Mouse (Mus musculus): ENCODE measurements around the gene Cnp. TPM values are rescaled to one million over a fixed set of nuclear protein-coding genes. Genes with fewer than 3 reads are reported as not detected.

Gene Cnp
- 10.2 TPM for polyA plus RNA-seq (2012; fragmentation: generic; extraction: Trizol)
- long read RNA-seq, experiment 1, transcript Cnp-201 (4 exons, 2,357 nt), result major isoform, 33 of 41 reads
- long read RNA-seq, experiment 1, partial matches to known transcripts, result 5 of 41 reads
- long read RNA-seq, experiment 1, other reads (novel, unspliced or antisense), result 3 of 41 reads
- long read RNA-seq, experiment 2, transcript Cnp-201 (4 exons, 2,357 nt), result major isoform, 170 of 173 reads
- long read RNA-seq, experiment 2, partial matches to known transcripts, result 0 of 173 reads
- long read RNA-seq, experiment 2, other reads (novel, unspliced or antisense), result 2 of 173 reads

DNA sequence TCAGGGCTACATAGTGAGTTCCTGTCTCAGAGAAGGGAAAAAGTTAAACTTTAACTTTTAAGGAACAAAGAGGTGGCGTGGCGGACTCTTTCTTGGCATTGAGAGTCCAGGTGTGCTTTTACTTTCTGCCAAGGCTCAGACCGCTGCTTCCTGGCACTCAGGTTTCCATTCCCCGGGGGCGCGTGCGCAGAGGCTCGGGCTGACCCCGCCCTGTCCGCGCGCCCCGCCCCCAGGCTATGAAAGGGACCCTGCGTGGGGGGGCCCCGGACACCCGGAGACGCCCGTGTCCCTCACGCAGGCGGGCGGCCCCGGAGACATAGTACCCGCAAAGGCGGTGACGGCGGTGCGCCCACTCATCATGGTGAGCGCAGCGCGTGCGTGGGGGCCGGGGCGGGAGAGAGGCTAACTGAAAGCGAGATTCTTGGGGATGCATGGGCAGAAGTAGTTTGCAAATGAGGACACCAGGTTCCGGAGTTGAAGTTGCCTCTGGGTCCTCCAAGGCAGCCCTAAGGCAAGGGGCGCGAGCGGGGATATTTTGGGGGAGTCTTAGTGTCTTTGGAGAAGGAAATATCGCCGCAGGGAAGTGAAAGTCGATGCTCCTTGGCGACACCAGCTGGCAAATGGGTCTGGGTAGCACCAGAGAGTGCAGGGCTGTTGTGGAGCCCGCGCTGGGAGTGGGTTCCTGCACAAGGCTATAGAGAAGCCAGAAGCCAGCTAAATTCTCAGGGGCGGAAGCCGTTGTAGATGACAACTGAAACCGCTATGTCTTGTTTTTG is at the start of gene Cnp:
TSS of gene Cnp (plus strand) at position 197 of the 776 bp plus-strand sequence.
- H3K36me3 ChIP-seq (ENCODE audit: control insufficient read depth, insufficient read depth), result peaks cover 17% of the 10 kb centered on the region
- H3K4me3 ChIP-seq (ENCODE audit: insufficient read depth, poor library complexity, severe bottlenecking), result peak within 1 kb of the TSS; percentile 40
- H3K79me3 ChIP-seq (ENCODE audit: low read depth), result no peaks in the 10 kb centered on the region
- H3K79me2 ChIP-seq (ENCODE audit: control insufficient read depth, insufficient read depth), result no peaks in the 10 kb centered on the region
- H3K27me3 ChIP-seq (ENCODE audit: control insufficient read depth, insufficient read depth, insufficient read length), result no peaks in the 10 kb centered on the region
- H3ac ChIP-seq (ENCODE audit: control insufficient read depth, insufficient read length, low read depth), result peak within 1 kb of the TSS; percentile 89
- TF ChIP-seq FOSL1 (IDR thresholded peaks at IDR 0.05; ENCODE audit: insufficient read depth, low read length, poor library complexity, severe bottlenecking) (no peak), CEBPB (IDR thresholded peaks at IDR 0.05; ENCODE audit: low read depth) (no peak), MYOD1 (IDR thresholded peaks at IDR 0.05; ENCODE audit: control insufficient read depth, insufficient read length, low read depth) (no peak), USF1 (IDR thresholded peaks at IDR 0.05; ENCODE audit: low read depth) (no peak), MYOG (IDR thresholded peaks at IDR 0.05; ENCODE audit: control insufficient read depth, extremely low read depth, insufficient read length) (no peak), CTCF (IDR thresholded peaks at IDR 0.05; ENCODE audit: control insufficient read depth, insufficient read depth, insufficient read length) (no peak), MAX (IDR thresholded peaks at IDR 0.05) (no peak)

DNA sequence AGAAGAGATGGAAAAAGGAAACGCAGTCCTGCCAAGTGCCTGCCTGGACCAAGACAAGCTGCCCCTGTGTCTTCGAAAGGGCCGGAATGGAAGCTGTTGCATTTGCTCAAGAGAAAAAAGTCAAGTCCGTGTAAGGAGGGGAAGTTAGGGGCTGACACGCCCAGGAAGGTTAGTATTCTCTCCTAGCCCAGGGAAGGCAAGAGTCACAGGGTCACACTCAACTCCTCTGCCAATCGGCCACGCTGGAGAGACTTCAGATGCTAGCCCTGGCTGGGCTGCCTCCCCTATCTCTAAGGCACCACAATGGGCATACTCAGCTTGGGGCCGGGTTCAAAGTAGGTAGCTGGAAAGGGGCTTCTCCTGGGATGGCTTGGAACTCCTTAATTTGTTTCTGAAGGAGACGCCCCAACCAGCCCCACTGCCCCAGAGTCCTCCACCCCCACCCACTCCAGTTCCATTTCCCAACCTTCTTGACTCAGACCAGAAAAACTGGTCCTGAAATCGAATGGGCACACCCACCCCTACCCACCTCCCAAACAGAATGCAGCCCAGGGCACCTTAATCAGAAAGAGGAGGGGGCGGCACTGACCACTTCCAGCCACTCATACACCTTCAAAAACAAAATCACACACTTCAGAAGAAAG is 49.6 kb upstream of the Cnp start:
- Histone ChIP-seq H3K79me3 (ENCODE audit: low read depth) (peaks cover 28% of the 10 kb centered on the region), H3K4me3 (ENCODE audit: insufficient read depth, poor library complexity, severe bottlenecking) (no peak overlapping the region), H3K27me3 (ENCODE audit: control insufficient read depth, insufficient read depth, insufficient read length) (no peaks in the 10 kb centered on the region), H3ac (ENCODE audit: control insufficient read depth, insufficient read length, low read depth) (no peak overlapping the region), H3K36me3 (ENCODE audit: control insufficient read depth, insufficient read depth) (peaks cover 38% of the 10 kb centered on the region), H3K79me2 (ENCODE audit: control insufficient read depth, insufficient read depth) (peaks cover 47% of the 10 kb centered on the region)
- TF ChIP-seq MYOD1 (IDR thresholded peaks at IDR 0.05; ENCODE audit: control insufficient read depth, insufficient read length, low read depth) (no peak), CTCF (IDR thresholded peaks at IDR 0.05; ENCODE audit: control insufficient read depth, insufficient read depth, insufficient read length) (no peak), CEBPB (IDR thresholded peaks at IDR 0.05; ENCODE audit: low read depth) (no peak), MAX (IDR thresholded peaks at IDR 0.05) (no peak), MYOG (IDR thresholded peaks at IDR 0.05; ENCODE audit: control insufficient read depth, extremely low read depth, insufficient read length) (no peak), USF1 (IDR thresholded peaks at IDR 0.05; ENCODE audit: low read depth) (no peak), FOSL1 (IDR thresholded peaks at IDR 0.05; ENCODE audit: insufficient read depth, low read length, poor library complexity, severe bottlenecking) (no peak)

DNA sequence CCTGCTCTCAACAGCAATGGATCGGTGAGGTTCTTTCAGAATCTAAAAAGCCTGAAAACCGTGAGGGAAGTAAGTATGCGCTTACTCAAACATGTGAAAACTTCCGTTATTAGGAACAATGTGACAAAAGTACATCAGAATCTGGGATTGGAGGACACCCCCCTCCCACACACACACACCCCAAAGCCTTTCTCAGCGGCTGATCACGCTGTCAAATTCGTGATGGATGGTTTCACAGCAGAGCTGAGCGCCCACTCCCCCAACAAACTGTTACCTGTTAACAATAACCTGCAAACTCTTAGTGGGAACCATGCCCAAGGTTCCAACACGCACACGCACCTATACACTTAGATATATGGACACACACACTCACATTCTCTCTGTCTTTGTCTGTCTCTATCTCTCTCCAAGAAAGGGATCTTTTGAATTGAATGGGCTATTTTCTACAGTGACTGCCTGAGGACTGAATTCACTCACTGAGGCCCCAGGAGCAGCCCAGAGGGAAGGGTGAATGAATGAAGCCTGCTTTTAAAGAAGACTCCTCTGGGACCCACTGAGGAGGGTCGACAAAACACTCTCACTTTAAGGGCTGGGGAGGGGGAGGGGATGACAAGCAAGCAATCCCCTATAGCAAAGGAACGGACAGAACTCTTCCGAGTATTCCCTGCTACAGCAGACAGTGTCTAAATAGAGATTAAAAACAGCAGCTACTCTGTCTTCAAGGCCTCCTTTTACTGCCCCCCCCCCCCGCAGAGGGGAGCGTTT is 48.5 kb upstream of the Cnp start:
- peaks cover 47% of the 10 kb centered on the region for H3K79me2 ChIP-seq (ENCODE audit: control insufficient read depth, insufficient read depth)
- no peak for TF ChIP-seq CTCF (IDR thresholded peaks at IDR 0.05; ENCODE audit: control insufficient read depth, insufficient read depth, insufficient read length)
- no peak for TF ChIP-seq MAX (IDR thresholded peaks at IDR 0.05)
- TF ChIP-seq MYOG (IDR thresholded peaks at IDR 0.05; ENCODE audit: control insufficient read depth, extremely low read depth, insufficient read length), result no peak
- TF ChIP-seq USF1 (IDR thresholded peaks at IDR 0.05; ENCODE audit: low read depth), result no peak
- TF ChIP-seq MYOD1 (IDR thresholded peaks at IDR 0.05; ENCODE audit: control insufficient read depth, insufficient read length, low read depth), result no peak
- no peak for TF ChIP-seq CEBPB (IDR thresholded peaks at IDR 0.05; ENCODE audit: low read depth)
- no peak for TF ChIP-seq FOSL1 (IDR thresholded peaks at IDR 0.05; ENCODE audit: insufficient read depth, low read length, poor library complexity, severe bottlenecking)
- H3K79me3 ChIP-seq (ENCODE audit: low read depth), result peaks cover 28% of the 10 kb centered on the region
- H3ac ChIP-seq (ENCODE audit: control insufficient read depth, insufficient read length, low read depth), result no peak overlapping the region
- H3K36me3 ChIP-seq (ENCODE audit: control insufficient read depth, insufficient read depth), result peaks cover 27% of the 10 kb centered on the region
- peak overlapping the region; percentile 98 for H3K4me3 ChIP-seq (ENCODE audit: insufficient read depth, poor library complexity, severe bottlenecking)
- no peaks in the 10 kb centered on the region for H3K27me3 ChIP-seq (ENCODE audit: control insufficient read depth, insufficient read depth, insufficient read length)

DNA sequence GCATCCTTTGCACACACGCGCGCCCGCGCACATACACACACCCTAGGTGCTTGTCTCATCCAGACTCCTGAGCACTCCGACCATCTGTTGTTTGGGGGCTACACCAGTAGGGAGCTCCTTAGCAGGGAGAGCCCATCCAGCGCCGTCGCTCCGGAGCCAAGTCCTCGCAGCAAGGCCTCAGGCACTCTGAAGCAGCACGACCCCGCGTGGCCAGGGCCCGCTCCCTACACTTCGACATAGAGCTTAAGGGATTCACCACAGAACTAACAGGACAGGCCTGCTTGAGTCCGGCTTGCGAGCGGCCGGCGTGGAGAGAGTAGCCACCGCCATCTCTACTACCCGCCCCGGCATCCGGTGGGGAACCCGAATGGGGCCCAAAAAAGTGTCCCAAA is 47.6 kb upstream of the Cnp start:
- Histone ChIP-seq H3K4me3 (ENCODE audit: insufficient read depth, poor library complexity, severe bottlenecking) (peak overlapping the region; percentile 98), H3ac (ENCODE audit: control insufficient read depth, insufficient read length, low read depth) (peak overlapping the region; percentile 84), H3K36me3 (ENCODE audit: control insufficient read depth, insufficient read depth) (peaks cover 19% of the 10 kb centered on the region), H3K79me2 (ENCODE audit: control insufficient read depth, insufficient read depth) (peaks cover 47% of the 10 kb centered on the region), H3K79me3 (ENCODE audit: low read depth) (peaks cover 28% of the 10 kb centered on the region), H3K27me3 (ENCODE audit: control insufficient read depth, insufficient read depth, insufficient read length) (no peaks in the 10 kb centered on the region)
- TF ChIP-seq USF1 (IDR thresholded peaks at IDR 0.05; ENCODE audit: low read depth) (no peak), CTCF (IDR thresholded peaks at IDR 0.05; ENCODE audit: control insufficient read depth, insufficient read depth, insufficient read length) (peak; percentile 2)
